Mouse (Mus musculus) heart, adult 2 months (tissue): ENCODE data around the gene Caprin2. TPM values are rescaled to one million over a fixed set of nuclear protein-coding genes. Genes with fewer than 3 reads are reported as not detected.

Experiments used
- DNase-seq, 2 experiments: peaks; one replicate each; pipeline ENCODE4 v3.0.0; 2021
- H3K27ac ChIP-seq: fragments of 200-600 bp; 2 replicates; pipeline ENCODE4 v1.8.1; 2022
- H3K27me3 ChIP-seq: fragments of 200-500 bp; 2 replicates; pipeline ENCODE4 v1.6.1; 2012; ENCODE audit warnings: mild to moderate bottlenecking, low read length, inconsistent platforms, mixed read lengths; ENCODE audit not compliant: control insufficient read depth, insufficient read depth
- H3K36me3 ChIP-seq: fragments of 200-500 bp; 2 replicates; pipeline ENCODE4 v1.6.1; 2012; ENCODE audit warnings: low read length, inconsistent platforms; ENCODE audit not compliant: control insufficient read depth, insufficient read depth
- H3K4me1 ChIP-seq: fragments of 200-500 bp; 2 replicates; pipeline ENCODE4 v1.6.1; 2011; ENCODE audit warnings: low read length; ENCODE audit not compliant: control insufficient read depth, insufficient read depth
- H3K4me3 ChIP-seq: fragments of 200-600 bp; 2 replicates; pipeline ENCODE4 v1.8.1; 2022
- H3K79me2 ChIP-seq: fragments of 200-500 bp; replicated peaks from 2 replicates; pipeline ENCODE4 v1.6.1; 2012; ENCODE audit warnings: mild to moderate bottlenecking, inconsistent platforms, low read length, moderate library complexity, mixed read lengths; ENCODE audit not compliant: control insufficient read depth, insufficient read depth
- H3K9ac ChIP-seq: fragments of 200-500 bp; 2 replicates; pipeline ENCODE4 v1.6.1; 2012; ENCODE audit warnings: low read depth, mild to moderate bottlenecking, control low read depth, inconsistent platforms, low read length, mixed read lengths
- CTCF ChIP-seq: fragments of 200-600 bp; IDR thresholded peaks from 2 replicates; pipeline ENCODE4 v1.8.1; 2022; ENCODE audit warnings: antibody characterized with exemption, mild to moderate bottlenecking, moderate library complexity
- EP300 ChIP-seq: fragments of 200-500 bp; IDR thresholded peaks from 2 replicates; pipeline ENCODE4 v1.6.1; 2011; ENCODE audit warnings: low read depth, low read length, control low read depth; ENCODE audit not compliant: insufficient read depth
- POLR2A ChIP-seq: fragments of 200-500 bp; IDR thresholded peaks from 2 replicates; pipeline ENCODE4 v1.6.1; 2011; ENCODE audit warnings: mild to moderate bottlenecking, low read depth, low read length, control low read depth; ENCODE audit not compliant: insufficient read depth
- WGBS: fragments of 180-500 bp; shearing (Covaris S2); methylation state at CpG from one replicate; pipeline ENCODE4 v1.1.7; 2018; 5-methylcytosine and 5-hydroxymethylcytosine counted together
- intact Hi-C: fragments of 180-260 bp; cut with DNase I; formaldehyde crosslinking; loops from one replicate; pipeline ENCODE4 v1.15.1; 2025
- polyA plus RNA-seq: library from polyadenylated mRNA; depleted of rRNA; stranded (reverse); fragments of >200 nt; gene quantifications from 2 replicates; pipeline ENCODE4 v1.2.3, GENCODE M21; 2012
- total RNA-seq, 2 experiments: library from RNA; stranded (reverse); gene quantifications; 2 replicates each; pipeline ENCODE4 v1.2.3; 2021

The Caprin2 gene
- total and polyA plus RNA-seq, 3 experiments = 4.0 to 4.2 (median 4.1) TPM

DNA sequence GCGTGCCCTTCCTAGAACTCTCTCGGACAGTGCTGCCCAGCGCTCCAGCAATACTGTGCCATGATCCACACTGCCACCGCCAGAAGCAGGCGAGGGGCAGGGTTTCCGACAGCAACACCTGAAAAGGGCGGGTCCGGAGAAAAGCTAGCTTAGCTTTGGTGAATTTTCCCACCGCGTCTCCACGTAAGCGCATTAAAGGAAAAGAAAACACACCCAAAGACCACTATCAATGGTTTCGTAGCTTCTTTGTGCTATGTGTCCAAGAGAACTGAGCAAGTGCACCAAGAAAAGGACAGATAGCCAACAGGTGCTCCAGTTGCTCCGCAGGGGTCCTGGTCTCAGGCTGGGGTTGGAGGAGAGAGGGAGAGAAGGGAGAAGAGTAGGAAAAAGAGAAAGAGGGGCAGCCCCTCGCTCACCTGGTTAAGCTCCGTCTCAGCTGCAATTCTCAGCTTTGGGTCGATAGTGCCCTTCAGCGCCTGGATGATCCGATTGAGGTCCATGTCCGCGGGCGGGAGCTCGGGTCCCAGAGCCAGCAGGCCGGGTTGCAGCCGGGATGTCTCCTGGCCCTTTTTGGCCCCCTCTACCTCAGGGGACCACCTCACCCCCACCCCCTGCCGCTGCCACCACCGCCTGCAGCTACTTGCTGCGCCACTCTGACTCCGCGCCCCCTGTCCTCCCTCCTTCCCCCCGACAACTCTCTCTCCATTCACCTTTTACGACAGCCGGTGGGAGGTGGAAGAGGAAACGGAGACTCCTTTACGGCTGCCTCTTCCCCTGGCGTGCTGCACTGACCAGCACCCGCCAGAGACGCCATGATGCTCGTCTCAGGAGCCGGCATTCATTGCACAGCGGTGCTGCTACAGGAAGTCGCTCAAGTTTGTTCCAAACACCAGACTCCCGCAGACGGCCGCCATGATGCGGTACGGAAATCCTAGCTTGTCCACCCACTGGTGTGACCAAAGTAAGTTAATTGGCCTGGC, 65.0 kb downstream of the Caprin2 start, which contains the start of gene Ipo8:
Gene Ipo8, minus strand, starts transcription at position 720 of the 980 bp plus-strand sequence.
- Histone ChIP-seq H3K27me3 (no peaks in the 10 kb centered on the region), H3K9ac (peak within 1 kb of the TSS; percentile 85), H3K79me2 (no peaks in the 10 kb centered on the region; the same call in 1 of the 2 replicates), H3K36me3 (no peaks in the 10 kb centered on the region; the same call in 1 of the 2 replicates), H3K4me1 (peaks cover 1% of the 10 kb centered on the region; the same call in 1 of the 2 replicates), H3K27ac (peak within 1 kb of the TSS; percentile 72), H3K4me3 (peak within 1 kb of the TSS; percentile 51)
- WGBS = under 1% methylated on average over 46 of the region's 47 CpGs
- DNase-seq = peak; percentile 88 to 94
- peak; percentile 65 for TF ChIP-seq POLR2A
- peak; percentile 85; the same call in 1 of the 2 replicates for TF ChIP-seq EP300
- TF ChIP-seq CTCF = peak; percentile 29
- intact Hi-C loops = loop anchor here (2.0 to 5.0 kb wide), 3 partner anchors 64 to 619 kb away; partner anchors contain the start of genes Ergic2 and Sinhcaf

DNA sequence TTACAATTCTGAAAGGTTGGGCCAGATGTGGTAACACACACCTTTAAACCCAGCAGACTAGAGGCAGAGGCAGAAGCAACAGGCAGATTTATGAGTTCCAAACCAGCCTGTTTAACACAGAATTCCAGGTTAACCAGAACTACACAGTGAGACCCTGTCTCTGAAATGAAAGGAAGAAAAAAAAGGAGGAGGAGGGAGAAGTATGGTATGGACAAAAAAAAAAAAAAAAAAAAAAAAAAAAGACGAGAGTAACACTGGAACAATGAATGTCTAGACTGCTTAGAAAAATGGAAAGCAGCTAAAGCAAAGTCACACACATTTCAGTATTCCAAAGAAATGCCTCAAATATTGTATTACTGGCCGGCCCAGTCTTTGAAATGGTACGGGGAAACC, 65.7 kb downstream of the Caprin2 start:
- Histone ChIP-seq H3K79me2 (no peaks in the 10 kb centered on the region; the same call in 1 of the 2 replicates), H3K4me1 (peaks cover 1% of the 10 kb centered on the region; the same call in 1 of the 2 replicates), H3K4me3 (peak overlapping the region; percentile 51), H3K36me3 (no peaks in the 10 kb centered on the region; the same call in 1 of the 2 replicates), H3K9ac (peak overlapping the region; percentile 85), H3K27me3 (no peaks in the 10 kb centered on the region), H3K27ac (no peak overlapping the region; the same call in 1 of the 2 replicates)
- intact Hi-C loops = loop anchor here (2.0 to 5.0 kb wide), 3 partner anchors 64 to 618 kb away; partner anchors contain the start of genes Ergic2 and Sinhcaf
- no peak for DNase-seq
- no peak for TF ChIP-seq CTCF
- TF ChIP-seq EP300 = no peak
- no peak for TF ChIP-seq POLR2A
- 4% methylated on average over 3 of the region's 3 CpGs for WGBS

DNA sequence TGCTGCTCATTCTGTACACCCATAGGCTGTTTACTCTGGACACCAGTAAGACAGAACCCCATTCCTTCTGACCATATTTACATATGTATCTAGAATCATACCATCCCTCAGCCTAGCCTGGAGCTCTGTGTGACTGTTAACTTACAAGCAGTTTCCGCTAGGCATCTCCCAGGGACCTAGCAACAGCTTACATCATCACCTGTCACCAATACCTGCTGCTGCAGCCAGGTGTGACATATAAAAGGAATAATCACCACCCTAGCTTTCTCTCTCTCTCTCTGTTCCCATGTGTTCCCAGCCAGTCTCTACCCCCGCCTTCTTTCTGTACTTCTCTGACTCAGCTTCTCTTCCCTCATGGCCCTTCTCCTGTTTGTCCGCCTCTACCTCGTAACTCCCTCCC, 69.9 kb downstream of the Caprin2 start:
- Histone ChIP-seq H3K27ac (no peak overlapping the region), H3K9ac (no peak overlapping the region), H3K79me2 (no peaks in the 10 kb centered on the region; the same call in 1 of the 2 replicates), H3K27me3 (no peaks in the 10 kb centered on the region), H3K4me3 (no peak overlapping the region), H3K36me3 (no peaks in the 10 kb centered on the region; the same call in 1 of the 2 replicates), H3K4me1 (no peaks in the 10 kb centered on the region)
- no peak for DNase-seq
- WGBS = 97% methylated on average over 4 of the region's 4 CpGs
- intact Hi-C loops = loop anchor here (10.0 kb wide), 1 partner anchor 1741 kb away; the partner anchor contains the start of gene Mansc4
- TF ChIP-seq POLR2A = no peak
- TF ChIP-seq CTCF = no peak
- TF ChIP-seq EP300 = no peak

DNA sequence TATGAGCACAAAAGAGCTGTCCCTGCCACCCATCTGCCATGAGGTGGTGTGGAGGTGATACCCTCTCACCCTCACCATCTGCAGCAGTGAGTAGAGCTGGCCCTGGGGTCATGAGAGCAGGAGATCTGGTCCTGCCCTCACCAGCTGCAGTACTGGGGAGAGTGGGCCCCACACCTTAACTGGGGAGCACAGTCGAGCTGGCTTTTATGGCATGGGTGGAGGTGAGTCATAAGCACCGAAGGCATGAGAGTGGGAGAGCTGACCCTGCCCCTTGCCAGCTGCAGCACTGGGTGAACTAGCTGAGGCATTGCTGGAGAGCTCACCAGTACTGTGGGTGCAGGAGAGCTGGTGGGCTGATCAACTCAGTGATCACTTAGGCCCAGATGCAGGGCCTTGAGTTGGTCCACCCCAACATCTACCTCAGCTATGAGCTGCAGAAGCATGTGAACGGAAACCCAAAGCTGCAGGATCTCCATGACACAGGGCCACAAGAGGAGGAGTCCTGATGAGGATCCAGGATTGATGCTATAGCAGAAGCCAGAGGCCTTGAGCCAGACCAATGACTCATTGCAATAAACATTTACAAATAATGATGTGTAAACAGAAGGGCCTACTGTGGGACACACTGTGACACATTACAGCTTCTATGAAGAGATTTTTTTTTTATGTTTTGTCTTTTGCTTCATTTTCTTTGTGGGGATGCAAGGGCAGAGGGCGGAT, 77.3 kb downstream of the Caprin2 start:
- TF ChIP-seq EP300 = no peak
- TF ChIP-seq CTCF = no peak
- TF ChIP-seq POLR2A = no peak
- Histone ChIP-seq H3K27ac (no peak overlapping the region), H3K4me1 (no peaks in the 10 kb centered on the region), H3K36me3 (no peaks in the 10 kb centered on the region), H3K79me2 (0 out of 2 replicates have a peak, but pooled peaks cover 1% of the 10 kb centered on the region), H3K9ac (0 out of 2 replicates have a peak overlapping the region, but pooled peaks have one; percentile 12), H3K4me3 (no peak overlapping the region), H3K27me3 (no peaks in the 10 kb centered on the region)
- intact Hi-C loops = no loop called here
- 82% methylated on average over 4 of the region's 4 CpGs for WGBS
- DNase-seq = no peak

DNA sequence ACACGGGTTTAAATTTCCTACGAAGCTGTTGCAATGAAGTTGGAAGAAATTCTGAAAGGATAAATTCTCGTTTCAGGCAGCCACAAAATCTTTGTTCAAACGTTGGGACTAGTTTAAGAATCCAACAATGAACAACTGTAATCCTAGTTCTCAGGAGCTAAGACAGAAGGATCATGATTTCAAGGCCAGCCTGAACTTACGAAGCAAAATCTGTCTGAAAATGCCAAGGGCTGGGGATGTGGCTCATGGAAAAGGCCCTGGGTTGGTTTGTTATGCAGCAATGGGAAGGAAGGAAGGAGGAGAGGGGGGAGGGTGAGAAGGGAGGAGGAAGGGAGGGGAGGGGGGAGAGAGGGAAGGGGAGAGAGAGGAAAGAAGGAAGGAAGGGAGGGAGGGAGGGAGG, 79.3 kb downstream of the Caprin2 start:
- H3K36me3 ChIP-seq = no peaks in the 10 kb centered on the region
- H3K4me1 ChIP-seq = no peaks in the 10 kb centered on the region
- intact Hi-C loops = no loop called here
- H3K9ac ChIP-seq = no peak overlapping the region
- no peaks in the 10 kb centered on the region for H3K27me3 ChIP-seq
- no peak overlapping the region for H3K4me3 ChIP-seq
- H3K79me2 ChIP-seq = 0 out of 2 replicates have a peak, but pooled peaks cover 1% of the 10 kb centered on the region
- no peak for DNase-seq
- no peak for TF ChIP-seq POLR2A
- TF ChIP-seq CTCF = no peak
- no peak for TF ChIP-seq EP300
- 82% methylated on average over 5 of the region's 5 CpGs for WGBS
- no peak overlapping the region for H3K27ac ChIP-seq
